Mouse (Mus musculus): ENCODE measurements around the gene Loxl1. TPM values are rescaled to one million over a fixed set of nuclear protein-coding genes. Genes with fewer than 3 reads are reported as not detected.
"Not testable (repeated sequence)": the region's sequence is repeated elsewhere in the genome, so short reads cannot be mapped to it uniquely, and the experiment has no call there.

Gene Loxl1
- total RNA-seq, 2 experiments from 2014 or later, result 50.5 to 53.2 TPM

DNA sequence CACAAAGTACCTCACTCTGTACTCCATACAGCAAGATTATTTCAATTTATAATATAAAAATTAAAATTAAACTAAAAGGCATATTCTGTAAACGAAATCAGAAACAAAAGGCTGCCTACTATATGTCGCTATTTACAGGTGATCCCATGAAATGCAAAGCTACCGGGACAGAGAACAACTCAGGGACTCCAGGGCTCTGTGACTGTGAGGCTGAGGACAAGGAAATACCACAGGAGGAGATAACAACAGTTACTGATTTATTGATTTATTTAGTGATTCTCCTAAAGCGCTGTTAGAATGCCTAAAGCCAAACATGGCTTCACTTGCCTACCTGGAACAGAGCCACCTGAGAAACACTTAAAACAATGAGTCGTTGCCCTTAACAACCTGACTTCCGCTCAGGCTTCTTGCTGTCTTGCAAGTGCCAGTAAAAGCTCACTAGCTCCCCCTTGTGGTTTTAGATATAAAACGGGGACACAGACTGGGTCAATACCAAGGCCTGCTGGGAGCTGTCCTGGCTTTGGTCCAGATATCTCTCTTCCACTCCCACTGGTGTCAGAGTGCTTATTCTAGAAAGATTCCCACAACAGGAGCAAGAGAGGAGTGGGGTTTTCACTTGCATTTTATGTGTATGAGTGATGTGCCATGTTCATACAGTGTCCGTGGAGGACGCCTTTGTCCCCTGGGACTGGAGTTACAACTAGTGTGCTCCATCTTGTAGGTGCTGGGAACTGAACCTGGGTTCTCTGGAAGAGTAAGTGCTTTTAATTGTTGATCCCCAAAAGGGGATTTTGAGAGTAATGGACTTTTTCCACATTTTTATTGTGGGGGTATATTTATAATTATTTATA lies 32.5 kb downstream of the Loxl1 start:
- intact Hi-C loops (cut with DNase I), result loop anchor here (1.0 to 5.0 kb wide), 2 partner anchors 33 to 53 kb away; no protein-coding TSS in a partner anchor
- peak; percentile 53 to 80 for DNase-seq

- intact Hi-C loops (cut with DNase I), result loop anchor here (1.0 to 5.0 kb wide), 3 partner anchors 32 to 239 kb away; no protein-coding TSS in a partner anchor
- no peak for DNase-seq
These were observed 33.2 kb downstream of the Loxl1 start for GRCm38 (mm10) chr9:58279780-58280179.

DNA sequence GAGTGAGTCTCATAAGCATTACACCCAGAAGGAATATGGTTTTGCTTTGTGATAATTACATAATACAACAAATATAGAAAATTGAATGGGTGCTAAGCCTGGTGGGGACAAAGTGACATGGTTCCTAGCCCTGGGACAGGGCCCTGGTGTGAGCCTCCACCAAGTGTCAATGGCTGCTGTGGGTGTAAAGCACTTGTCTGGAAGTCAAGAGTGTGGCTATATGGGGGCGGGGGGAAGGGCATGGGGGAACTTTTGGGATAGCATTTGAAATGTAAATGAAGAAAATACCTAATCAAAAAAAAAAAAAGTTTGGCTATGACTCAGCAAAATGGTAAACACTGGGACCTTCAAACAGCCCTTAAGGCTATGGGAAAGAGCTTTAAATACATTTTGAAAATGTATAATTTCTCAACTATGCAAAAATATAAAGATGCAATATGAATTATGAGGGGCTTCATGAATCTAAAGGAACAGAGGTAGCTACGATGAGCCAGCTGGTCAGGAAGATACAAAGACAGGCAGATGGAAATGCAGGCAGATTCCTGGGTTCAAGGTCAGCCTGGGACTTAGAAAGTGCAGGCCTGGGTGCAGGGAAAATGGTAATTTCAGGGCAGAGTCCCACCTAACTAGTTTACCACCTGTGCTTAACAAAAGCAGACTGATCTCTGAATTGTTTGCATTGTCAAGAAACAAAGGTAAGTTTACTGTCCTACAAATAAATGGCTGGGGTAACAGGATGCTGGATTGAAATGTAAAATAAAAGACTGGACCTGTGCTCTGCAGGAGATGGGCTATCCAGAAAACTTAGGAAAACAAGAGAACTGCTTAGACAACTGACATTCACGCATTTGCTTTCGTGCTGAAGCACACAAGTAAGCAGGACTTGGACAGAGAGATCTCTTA lies 33.9 kb downstream of the Loxl1 start:
- no peak for DNase-seq
- intact Hi-C loops (cut with DNase I), result loop anchor here (2.0 kb wide), 1 partner anchor 238 kb away; no protein-coding TSS in a partner anchor

DNA sequence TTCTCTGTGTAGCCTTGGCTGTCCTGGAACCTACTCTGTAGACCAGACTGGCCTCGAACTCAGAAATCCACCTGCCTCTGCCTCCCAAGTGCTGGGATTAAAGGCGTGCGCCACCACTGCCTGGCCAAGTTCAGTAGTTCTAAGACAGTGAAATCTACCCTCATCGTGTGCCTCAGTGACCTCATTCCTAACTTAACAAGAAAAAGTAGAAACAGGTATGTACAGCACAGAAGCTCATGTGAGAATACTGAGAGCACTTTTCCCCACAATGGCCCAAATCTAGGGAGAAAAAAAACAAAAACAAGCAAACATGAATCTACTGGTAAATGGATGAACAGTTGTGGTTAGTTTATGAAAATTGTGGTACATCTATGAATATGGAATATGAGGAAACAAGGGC lies 34.7 kb downstream of the Loxl1 start:
- no peak for DNase-seq
- intact Hi-C loops (cut with DNase I), result loop anchor here (2.0 kb wide), 1 partner anchor 238 kb away; no protein-coding TSS in a partner anchor

DNA sequence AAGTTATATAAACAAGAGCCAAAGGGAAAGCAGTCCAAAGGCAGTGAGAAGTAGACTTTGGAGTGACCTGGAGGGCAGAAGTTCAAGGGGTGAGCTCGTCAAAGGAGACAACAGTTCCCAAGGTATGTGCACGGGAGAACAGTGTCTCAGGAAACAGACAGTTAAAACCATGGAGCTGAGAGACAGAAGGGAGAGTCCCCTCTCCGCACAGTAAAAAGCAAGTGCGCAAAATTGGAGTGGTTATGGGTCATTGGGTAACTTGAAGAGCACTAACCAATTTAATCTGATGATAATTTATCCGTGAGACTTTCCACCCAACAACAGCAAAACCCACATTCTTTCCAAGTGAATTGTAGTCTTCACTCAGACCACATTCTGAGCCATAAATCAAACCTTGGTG lies 36.6 kb downstream of the Loxl1 start:
- DNase-seq, result no peak
- intact Hi-C loops (cut with DNase I), result no loop called here

DNA sequence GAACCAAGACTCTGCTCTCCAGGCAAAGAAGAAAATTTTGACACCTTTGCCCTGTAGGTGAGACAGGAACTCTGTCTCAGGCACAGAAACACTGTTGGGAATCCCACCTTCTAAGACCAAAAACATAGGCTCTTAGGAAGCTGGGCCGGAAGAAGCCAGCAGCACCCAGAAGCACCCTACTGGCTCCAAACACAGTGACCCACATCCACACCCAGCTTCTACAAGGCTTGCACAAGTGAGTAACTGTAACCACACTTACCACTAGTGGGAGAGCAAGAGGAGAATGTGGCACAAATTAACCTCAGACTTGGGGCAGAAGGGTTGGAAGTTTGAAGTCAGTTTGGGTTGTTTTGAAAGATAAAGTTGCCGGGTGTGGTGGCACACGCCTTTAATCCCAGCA lies 37.2 kb downstream of the Loxl1 start:
- intact Hi-C loops (cut with DNase I), result loop anchor here (2.0 kb wide), 1 partner anchor 23 kb away; the partner anchor contains the start of gene Stoml1

DNA sequence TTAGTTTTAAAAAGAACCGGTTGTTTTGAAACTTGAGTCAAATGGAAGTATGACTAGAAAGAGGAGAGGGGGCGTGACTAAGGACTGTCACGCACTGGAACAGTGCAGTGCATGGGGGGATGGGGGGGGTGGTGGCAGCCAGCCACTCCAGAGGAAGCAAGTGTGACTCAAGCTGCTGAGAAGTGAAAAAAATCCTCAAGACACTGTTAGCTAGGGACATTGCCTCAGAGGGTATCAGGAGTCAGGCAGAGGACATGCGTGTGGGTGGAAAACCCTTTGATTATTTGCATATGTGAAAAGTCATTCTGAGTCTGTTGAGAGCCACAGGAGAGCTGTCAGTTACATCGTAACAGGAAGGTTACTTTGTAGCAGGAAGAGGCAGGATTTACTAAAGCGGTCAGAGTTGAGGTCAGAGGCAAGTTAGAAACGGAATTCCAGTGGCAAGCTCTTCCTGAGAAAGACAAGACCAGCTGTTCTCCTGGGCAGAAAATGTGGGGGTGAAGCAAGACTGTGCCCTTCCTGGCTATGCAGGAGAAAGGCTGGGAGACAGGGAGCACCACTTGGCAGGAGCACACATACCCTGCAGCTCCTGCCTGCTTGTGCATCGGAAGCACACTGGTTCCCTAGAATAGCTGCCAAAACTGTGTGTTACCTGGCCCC lies 37.7 kb downstream of the Loxl1 start:
- peak; percentile 32 to 43 for DNase-seq
- intact Hi-C loops (cut with DNase I), result loop anchor here (2.0 kb wide), 1 partner anchor 22 kb away; the partner anchor contains the start of gene Stoml1

More for the DNA sequence above, 37.2 kb downstream of the Loxl1 start:
- no peak for DNase-seq

GRCm38 (mm10) chr9:58274626-58275025 lies 38.4 kb downstream of the Loxl1 start:
- DNase-seq, result no peak
- intact Hi-C loops (cut with DNase I), result loop anchor here (2.0 kb wide), 1 partner anchor 22 kb away; the partner anchor contains the start of gene Stoml1

GRCm38 (mm10) chr9:58274101-58274604 lies 38.8 kb downstream of the Loxl1 start:
- DNase-seq, result no peak
- intact Hi-C loops (cut with DNase I), result loop anchor here (2.0 kb wide), 1 partner anchor 21 kb away; the partner anchor contains the start of gene Stoml1

DNA sequence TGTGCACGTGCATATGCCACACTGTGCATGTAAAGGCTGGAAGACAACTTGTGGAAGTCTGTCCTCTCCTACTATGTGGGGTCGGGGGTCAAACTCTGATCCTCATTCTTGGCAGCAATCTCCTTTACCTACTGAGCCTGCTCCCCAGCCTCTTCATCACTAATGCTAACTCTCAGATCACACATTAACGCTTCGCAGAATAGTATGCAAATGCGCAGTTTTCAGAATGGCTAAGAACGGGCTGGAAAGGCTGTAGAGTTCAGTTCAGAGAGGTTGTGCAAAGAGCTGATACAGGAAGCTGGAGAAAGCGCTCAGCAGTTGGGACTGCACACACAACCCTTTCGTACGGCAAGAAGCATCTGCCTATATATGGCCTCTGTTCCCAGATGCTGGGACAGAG lies 40.1 kb downstream of the Loxl1 start:
- DNase-seq, result no peak
- intact Hi-C loops (cut with DNase I), result no loop called here

DNA sequence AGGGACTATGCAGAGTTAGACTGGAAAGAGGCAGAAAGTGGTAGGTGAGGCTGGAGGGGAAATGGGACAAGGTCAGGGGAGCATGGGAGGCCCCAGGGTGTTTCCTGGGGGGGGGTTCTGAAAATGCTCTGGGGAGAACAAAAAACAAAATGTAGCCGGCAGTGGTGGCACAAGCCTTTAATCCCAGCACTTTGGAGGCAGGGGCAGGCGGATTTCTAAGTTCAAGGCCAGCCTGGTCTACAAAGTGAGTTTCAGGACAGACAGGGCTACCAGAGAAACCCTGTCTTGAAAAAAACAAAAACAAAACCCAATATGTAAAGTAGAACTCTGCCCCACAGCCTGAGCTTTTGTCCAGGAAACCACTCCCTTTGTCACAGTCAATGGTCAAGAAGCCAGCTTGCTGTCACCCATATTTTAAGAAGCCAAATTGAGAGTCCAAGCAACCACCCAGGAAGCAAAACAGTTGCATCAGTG lies 40.9 kb downstream of the Loxl1 start:
- intact Hi-C loops (cut with DNase I), result no loop called here
- no peak for DNase-seq

DNA sequence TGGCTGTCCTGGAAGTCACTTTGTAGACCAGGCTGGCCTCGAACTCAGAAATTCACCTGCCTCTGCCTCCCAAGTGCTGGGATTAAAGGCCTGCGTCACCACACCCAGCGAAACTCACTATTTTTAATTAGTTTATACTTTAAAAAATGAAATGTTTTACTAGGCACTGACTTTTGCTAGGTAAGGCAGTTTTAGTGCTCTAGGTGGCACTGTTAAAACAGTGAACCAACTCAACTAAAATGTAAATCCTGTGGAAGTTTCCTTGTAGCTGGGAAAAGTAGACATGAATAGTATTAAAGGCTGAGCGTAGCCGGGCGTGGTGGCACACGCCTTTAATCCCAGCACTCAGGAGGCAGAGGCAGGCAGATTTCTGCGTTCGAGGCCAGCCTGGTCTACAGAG lies 41.4 kb downstream of the Loxl1 start:
- DNase-seq; intact Hi-C loops (cut with DNase I): not testable (repeated sequence)

DNA sequence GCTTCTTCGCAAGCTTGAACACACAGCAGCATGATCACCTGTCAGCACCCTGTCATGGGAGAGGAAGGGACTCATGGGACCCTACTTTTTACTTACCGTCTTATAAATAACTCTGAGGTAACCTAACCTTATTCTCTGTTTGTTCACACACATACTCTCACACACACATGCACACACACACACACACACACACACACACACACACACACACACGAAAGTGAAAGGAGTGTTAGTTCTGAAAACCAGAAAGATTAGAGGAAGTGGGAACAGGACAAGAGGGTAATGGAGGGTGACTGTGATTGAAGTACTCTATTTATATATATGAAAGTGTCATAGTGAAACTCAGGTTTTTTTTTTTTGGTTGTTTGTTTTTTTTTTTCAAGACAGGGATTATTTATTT lies 41.9 kb downstream of the Loxl1 start:
- intact Hi-C loops (cut with DNase I), result no loop called here

GRCm38 (mm10) chr9:58270081-58270480 lies 42.9 kb downstream of the Loxl1 start:
- intact Hi-C loops (cut with DNase I), result no loop called here
- DNase-seq, result no peak

More for the DNA sequence above, 41.9 kb downstream of the Loxl1 start:
- no peak for DNase-seq

DNA sequence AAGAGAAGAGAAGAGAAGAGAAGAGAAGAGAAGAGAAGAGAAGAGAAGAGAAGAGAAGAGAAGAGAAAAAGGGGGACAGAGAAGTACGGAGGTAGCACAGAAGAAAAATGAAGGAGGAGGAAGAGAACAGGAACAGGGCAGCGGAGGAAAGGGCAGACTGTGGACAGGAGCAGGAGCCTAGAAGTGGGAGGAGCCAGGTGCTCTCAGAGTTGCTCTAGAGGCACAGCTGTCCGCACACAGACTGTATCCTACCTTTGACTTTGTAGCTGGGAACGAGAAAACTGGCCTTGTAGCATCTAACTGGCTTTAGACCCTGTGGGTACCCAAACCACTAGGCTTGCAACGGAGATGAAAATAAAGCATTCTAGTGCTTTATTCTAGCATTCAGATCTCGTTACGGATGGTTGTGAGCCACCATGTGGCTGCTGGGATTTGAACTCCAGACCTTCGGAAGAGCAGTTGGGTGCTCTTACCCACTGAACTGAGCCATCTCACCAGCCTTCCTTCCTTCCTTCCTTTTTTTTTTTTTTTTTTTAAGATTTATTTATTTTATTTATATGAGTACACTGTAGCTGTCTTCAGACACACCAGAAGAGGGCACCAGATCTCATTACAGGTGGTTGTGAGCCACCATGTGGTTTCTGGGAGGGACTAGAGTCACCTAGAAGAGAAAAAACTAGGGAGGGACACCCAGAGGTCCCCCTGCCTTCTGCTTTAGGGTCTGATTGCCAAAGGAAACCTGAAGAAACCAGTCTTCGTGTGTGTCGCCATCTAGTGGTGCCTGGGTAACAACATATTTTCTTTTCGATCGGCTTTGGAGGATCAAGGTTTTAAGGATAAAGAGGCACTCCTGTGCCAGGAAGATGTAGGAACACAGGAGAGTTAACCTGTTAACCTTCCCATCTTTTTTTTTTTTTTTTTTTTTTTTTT lies 44.3 kb downstream of the Loxl1 start:
- intact Hi-C loops (cut with DNase I), result loop anchor here (1.0 to 2.0 kb wide), 2 partner anchors 22 to 43 kb away; no protein-coding TSS in a partner anchor
- DNase-seq, result peak; percentile 58 to 79

GRCm38 (mm10) chr9:58267046-58267445 lies 45.9 kb downstream of the Loxl1 start:
- DNase-seq, result no peak
- intact Hi-C loops (cut with DNase I), result no loop called here

DNA sequence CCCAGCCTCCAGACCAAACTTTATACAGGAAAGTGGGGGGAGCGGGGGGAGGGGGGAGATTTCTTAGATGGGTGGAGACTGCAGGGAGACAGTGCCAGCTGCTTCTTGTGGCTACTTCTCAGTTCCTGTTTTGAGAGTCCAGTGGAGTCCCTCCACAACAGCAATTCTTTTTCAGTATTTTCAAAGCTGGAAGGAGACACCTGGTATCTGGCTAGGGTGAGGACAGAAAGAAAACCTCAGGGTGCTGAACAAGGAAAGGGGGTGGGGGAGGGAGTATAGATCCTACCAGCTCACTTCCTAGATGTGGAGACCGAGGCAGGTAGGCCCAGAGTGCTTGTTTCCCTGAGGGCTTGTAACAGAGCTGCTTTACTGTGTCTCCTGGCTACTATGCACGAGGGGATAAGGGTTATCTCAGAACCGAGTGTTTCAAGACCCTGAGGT lies 46.4 kb downstream of the Loxl1 start:
- intact Hi-C loops (cut with DNase I), result no loop called here
- DNase-seq, result no peak

- DNase-seq, result no peak
- intact Hi-C loops (cut with DNase I), result no loop called here
These were observed 47.6 kb downstream of the Loxl1 start for GRCm38 (mm10) chr9:58265368-58265767.

DNA sequence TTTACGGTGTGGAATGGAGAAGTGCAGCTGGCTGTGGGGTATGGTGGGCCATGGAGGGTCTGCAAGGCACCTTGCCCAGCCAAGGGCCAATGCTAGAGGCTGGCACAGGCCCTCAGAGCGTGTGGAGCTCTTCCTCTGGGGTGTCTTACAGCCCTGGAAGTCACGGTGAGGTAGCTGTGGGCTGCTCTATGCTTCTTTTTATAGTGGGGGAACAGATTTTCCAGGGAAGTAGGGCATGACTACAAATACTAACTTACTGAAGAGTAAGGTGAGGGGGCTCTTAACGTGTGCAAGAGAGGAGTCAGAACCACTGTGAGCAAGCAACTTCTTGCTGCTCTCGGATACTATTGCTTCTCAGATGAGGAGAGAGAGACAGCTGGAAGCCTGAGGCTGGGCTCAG lies 50.5 kb downstream of the Loxl1 start:
- intact Hi-C loops (cut with DNase I), result no loop called here
- DNase-seq, result no peak
